Mouse (Mus musculus) T-helper 2 cell (primary cell): ENCODE measurements at regions not wholly inside any gene's neighbourhood (a gene's known extent, or its start where the extent isn't known, plus 50 kb on each side); places are given as distances from the start of the nearest gene placed in this dataset.

ENCODE experiments used
- in situ Hi-C: fragments of 300-600 bp; cut with MboI, MseI; formaldehyde crosslinking; loops from one replicate; pipeline ENCODE4 v1.15.1; 2025; ENCODE audit warnings: high pct_unique_total_duplicates

DNA sequence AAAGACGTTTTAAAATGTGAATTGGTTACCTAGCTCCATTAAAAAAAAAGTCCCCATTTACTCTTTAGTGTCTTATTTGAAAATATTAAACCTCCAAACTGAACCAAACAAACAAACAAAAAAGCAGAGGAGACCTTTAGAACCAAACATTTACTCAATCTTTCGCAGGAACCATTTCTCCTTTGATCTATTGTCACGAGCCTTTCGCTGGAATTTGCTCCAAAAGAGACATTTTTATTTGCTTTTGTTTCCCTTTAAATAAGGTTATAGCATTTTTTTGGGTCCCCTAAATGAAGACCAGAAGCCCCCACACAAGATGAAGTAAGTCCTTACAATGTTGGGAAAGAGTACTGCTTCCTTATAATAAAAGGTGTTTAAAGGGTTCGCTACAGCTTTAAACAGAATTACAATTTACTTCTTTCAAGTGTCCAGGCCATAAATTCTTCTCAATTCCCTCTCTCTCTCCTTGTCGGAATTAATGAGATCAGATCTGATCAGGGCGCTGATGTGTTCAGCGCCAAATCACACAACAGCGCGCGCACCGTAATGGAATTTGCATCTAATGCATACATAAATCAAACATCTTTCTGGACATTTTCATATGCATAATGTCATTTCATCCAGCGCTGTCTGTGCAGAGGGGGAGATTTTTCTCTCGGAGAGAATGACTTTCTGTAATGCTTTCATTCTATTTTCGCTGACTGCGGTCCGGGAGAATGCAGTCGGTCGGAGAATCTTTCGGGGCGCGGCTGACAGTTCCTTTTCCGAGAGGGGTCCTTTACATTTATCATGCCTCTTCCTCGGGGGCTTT is 469.2 kb downstream of the Vrk1 start:
- in situ Hi-C loops, result no loop called here

DNA sequence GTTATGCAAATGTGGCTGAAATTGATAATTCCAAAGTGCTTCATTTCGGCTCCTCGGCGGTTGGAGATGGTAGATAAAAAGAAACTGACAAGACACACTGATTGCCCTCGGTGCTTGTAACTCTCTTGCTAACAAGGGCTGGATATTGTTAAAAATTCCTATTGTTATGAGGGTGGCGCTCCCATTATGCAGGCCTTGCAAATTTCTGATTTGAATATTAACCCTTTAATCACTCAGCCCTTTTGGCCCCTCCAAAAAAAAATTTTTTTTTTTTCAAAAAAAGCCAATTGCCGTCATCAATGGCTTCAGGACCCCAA is 469.8 kb downstream of the Vrk1 start:
- in situ Hi-C loops, result no loop called here

DNA sequence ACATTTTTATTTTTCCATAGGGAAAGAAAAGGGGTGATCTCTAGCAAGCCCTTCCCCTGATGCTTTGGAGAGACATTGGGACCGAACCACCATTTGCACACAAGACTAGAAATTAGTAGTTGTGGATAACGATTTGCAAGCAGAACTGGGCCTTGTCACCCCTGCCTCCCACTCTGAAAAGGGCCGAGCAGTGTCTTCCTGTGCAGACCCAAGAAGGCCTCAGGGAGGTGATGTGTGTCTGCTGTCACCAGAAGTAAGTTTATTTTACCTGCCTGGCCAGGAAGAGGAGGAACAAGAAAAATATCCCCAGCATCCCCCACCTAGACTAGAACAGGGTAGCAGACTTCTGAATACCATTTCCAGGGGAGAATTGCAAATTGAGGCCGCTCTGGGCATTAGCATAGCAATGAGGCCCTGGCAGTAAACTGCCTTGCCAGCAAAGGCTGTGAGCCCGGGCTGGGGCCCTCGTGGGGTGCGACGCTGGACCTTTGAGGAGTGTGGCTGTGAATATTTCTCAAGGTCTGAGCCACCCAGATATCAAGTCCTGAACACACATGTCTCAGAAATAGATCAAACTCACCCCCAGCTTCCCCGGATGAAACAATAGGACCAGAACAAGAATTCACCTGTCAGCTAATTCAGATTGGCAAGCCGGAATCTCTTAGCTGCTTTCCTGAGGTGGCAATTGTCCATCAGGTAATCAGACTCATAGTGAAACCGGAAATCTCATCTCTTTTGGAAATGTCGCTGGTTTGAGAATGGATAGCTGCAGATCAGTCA is 470.4 kb downstream of the Vrk1 start:
- in situ Hi-C loops, result no loop called here

DNA sequence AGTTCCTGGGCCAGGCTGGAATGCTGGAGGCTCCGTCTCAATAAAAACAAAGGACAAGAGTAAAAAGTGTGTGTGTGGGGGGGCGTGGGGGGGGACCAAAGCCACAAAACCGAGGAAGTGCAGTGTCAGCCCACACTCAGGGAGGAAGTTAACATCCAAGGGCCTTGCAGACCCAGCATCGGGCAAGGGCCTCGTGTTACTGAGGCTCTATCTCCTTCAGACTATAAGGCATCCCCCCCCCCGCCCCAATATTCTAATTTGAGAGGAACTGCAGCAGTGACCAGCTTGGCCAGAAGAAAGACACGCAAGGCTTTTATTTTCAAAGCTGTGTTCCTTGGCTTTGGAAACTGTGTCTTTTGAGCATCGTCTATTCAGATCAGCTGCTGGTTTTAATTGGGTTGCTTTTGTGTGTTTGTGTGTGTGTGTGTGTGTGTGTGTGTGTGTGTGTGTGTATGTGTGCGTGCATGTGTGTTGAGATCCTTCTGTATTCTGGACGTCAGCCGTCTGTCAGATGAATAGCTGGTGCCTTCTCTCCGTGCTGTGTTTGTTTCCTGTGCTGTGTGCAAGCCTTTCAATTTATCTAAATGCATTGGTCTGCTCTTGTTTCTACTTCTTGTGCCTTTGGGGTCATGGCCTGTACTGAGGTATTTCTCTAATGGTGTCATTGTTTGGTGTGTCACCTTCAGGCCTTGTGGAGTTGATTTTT is 491.7 kb downstream of the Vrk1 start:
- in situ Hi-C loops, result no loop called here

DNA sequence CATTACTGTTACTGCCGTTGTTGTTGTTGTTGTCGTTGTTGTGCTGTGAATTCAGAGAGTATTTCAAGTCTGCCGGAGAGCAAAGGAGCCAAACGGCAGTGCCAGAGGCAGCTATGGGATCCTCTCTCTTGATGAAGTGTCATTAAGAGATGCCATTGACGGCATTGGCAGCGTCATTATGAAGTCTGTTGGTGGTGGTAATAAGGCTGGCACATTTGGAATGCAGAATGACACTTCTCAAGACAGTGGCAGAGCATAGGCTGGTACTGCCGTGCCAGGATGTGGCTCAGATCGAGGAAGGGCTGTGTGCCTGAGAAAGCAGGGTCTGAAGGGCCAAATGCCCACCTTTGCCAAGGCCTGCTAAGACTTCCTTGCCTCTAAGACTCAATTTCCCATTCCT is 494.3 kb downstream of the Vrk1 start:
- in situ Hi-C loops, result no loop called here

DNA sequence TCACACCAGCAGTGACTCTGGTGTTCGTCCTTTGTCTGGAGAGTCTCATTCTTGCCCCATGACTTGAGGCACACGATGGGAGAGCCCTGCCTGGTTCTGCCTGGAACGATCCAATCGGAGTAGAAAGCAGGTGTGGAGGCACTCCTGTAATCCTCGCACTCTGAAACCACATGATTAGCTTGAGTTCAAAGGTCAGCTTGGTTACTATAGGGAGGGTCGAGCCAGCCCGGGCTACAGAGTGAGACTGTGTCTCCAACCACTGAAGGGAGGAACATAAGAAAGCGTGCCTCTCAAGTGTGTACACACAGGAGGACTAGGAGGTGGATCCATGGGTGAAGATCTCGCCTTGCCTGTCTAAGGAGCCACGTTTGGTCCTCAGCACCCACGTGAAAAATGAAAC is 504.0 kb downstream of the Vrk1 start:
- in situ Hi-C loops, result no loop called here

DNA sequence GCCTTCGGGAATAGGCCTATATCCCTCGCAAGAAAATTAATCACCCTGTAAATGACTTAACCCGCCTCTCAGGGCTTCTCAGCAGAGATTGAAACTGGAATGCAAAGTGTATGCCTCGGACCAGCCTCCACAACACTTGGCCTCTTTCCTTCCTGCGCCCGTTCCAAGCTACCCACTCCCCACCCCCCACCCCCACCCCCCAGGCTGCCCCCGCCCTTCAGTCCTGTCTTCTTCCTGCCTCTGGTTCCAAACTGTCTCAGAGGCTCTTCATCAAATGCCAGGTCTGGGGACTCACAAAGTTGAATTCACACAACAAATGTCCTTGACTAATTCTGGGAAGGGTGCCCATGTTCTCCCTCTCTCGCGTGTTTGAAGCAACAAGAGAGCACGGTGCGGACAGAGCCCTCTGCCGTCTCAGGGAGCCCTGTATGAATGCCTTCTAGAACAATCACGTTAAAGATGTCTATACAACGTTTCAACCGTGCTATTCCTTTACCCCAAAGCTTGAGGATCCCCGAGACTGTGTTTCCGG is 505.3 kb downstream of the Vrk1 start:
- in situ Hi-C loops, result no loop called here

DNA sequence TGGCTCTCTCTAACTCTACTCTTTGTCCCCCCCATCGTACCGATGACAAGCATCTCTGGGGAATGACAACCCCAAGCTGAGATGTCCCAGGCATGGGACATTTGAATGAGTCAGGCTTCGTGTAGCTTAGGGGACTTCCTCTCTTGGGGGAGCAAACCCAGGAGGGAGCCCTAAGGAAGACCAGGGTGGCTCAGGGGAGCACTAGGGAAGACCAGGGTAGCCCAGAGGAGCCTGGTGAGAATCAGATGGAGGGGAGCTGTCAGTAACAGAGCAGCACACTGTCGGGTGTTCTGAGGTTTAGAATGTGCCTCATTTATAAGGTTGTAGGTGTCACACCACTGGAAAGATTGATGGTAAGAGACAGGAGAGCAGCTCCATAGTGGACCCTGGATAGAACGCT is 509.1 kb downstream of the Vrk1 start:
- in situ Hi-C loops, result no loop called here

DNA sequence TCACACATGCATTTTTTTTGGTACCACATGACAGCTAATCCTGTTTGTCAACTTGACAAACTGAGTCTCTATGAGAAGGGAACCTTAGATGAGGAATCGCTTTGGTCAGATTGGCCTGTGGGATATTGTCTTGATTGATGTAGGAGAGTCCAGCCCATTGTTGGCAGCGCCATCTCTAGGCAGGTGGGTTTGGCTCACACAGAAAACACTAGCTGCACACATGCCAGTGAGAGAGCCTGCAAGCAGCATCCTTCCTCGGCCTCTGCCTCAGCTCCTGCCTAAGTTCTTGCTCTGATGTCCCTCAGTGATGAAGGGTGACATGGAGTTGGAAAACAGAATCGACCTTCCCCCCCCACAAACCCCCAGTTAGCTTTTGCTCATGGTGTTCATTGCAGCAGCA is 514.4 kb downstream of the Vrk1 start:
- in situ Hi-C loops, result no loop called here

DNA sequence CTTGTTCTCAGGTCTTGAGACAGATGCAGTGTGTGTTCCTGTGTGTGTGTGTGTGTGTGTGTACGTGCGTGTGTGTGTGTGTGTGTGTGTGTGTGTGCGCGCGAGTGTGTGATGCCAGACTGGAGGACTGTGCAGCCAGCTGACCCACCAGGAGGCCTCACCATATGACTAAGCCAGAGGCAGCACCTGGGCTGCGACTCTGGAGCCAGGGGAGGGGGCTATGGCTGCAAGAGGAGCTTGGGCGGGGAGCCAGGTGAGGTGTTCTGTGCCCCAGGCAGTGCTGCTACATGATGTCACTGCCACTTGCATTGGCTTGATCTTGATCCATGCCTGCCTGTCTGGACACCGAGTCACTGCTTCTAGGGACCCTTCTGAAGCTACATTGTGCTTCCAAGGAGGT is 517.1 kb downstream of the Vrk1 start:
- in situ Hi-C loops, result no loop called here

DNA sequence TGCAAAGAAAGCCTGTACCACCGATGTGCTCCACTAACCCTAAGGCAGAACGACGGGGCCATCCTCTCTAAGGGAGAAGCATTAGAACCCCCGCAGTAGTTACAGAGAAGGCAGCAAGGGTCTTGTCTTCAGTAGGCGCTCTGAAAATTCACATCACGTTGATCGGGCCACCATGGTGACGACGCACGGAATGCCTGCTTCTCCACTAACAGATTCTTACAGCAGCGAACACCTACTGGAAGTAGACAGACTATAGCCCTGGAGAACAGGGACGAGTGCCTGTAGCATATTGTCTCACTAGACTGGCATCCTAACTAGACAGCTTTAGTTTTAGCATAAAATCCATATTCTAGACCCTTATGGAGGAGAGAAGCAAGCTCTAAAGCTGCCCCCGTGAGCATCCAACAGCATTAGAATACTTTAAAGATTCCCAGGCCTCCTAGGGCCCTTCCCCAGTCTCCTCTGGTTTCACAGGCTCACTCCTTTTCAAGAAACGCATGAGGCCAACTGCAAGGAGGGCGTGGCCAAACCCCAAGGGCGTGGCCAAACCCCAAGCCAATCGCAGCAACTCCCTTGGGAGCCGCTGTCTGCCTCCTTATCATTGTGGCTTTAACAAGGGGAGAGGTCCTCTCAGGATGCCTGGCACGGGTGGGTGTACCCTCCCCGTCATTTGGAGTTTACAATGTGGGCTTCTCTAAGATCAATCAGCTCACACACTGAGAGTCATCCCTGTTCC is 517.8 kb downstream of the Vrk1 start:
- in situ Hi-C loops, result no loop called here

DNA sequence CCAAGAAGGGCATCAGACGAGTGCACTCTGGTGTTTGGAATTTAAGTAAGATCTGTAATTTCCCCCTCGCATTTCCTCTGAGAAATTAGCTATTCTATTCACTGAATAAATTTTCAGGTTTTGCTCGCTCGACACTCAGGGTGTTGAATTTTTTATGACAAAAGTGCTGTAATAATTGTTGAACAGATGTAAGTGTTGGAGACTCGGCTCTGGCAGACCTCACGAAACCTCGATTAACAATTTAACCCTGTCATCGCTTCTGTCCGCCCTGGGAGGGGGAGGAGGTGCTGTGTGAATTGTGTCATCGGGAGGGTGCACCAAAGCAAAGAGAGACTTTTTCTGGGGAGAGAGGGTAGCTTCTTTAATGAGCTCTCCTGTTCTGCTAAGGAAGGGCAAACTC is 518.5 kb downstream of the Vrk1 start:
- in situ Hi-C loops, result no loop called here

DNA sequence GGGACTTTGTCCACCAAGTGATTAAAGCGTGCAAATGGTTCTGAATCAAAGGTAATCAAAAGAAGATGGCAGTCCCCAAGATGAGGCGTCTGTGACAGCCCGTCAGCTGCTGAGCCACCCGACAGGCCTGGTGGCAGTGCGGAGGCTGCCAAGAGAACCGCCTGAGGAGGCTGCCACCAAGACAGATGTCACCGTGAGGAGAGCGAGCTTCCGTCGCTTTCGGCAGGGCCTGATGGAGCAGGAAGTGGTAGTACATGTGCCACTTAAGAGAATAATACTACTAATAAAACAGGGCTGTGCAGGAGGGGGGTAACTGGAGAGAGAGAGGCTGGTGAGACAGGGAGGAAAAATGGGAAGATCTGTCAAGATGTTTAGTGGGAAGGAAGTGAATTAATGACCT is 519.1 kb downstream of the Vrk1 start:
- in situ Hi-C loops, result no loop called here

DNA sequence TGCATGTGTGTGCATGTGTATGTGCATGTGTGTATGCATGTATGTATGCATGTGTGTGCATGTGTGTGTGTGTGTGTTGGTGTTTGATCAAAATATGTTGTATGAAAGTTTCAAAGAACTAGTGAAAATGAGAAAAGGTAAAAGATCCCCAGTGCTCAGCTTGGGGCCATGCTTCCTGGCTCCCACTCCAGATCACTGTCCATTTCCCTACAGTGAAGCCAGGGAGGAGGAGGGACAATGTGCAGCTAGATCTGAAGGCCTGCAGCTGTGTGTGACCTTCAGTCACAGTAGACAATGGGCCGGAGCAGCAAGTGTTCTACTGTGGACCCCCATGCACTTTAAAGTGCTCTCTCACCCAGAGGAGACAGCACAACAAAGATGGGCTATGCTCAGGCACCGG is 525.1 kb downstream of the Vrk1 start:
- in situ Hi-C loops, result no loop called here

DNA sequence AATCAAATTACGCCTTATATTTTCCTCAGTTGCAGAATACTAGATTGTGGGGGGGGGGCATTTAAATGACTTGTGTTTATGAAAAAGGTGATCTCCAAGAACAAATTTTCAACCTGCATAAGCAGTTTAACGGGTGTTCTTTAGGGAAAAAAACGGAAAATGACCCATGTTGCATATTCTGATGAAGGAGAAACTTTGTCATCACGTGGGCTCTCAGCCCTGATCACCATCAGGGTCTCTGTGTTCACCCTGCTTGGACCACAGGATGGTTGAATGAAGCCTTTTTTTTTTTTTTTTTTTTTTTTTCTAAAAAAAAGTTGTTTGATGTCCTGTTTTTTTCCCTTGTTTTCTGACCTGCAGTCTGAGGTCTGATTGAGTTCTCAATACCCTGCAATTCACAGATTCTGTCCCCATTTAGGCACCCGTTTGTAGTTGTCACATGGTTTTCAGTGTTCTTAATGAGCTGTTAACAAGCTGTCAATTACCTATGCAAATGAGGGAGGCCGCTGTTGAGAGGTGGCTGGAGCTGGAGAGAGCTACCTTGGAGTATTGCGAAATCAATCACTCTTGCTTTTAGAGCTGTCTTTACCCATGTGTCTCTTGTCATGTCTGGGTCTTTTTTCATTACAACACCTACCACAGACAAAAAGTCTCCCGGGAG is 525.7 kb downstream of the Vrk1 start:
- in situ Hi-C loops, result no loop called here

DNA sequence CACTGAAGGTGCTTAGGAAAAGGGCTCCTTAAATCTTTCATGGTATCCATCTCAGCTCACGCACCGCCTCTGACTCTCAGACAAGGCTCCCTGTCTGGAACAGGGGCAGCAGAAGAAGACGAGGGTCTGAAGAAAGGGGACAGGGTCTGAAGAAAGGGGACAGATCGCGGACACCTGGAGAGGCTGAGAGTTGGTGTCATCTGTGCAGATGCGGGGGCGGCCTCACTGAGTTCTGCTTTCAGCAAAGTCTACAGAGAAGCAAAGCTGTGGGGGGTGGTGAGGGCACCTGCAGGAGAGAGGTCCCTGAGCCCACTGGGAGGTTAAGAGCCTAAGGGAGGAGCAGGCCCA is 526.2 kb downstream of the Vrk1 start:
- in situ Hi-C loops, result no loop called here

DNA sequence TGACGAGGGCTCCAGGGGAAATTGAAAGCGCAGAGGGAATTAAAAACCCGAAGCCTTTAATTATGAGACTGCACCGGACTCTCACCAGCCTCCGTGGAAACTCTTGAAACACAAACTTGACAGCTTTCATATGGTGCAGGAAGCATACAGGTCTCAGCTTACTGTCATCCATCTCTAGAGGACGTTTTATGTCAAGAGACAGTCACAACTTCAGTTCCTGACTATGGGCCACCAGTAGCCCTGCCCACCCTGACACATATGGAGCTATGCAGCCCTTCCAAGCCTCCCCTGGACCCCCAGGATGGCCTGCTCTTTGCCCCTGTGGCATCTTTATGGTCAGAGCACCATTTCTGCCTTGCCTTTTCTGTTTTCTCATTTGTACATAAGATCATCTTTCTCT is 530.0 kb downstream of the Vrk1 start:
- in situ Hi-C loops, result no loop called here

DNA sequence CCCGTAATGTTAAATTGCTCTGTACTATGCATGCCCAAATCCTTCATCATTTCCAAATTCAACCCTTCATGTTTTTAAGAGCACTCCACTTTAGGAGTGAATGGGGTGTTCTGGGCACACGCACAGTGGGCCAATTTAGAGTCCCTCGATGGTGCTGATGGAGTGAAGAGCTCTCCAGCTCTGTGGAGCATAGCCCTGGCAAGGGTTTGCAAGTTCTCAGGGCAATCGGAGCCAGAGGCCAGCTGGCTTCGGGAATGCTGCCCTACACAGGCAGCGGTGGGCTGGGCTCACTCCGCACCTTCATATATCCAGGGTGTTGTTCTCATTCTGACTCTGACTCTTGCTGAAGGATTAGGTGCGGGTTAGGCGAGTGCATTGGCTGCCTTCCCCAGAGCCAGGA is 549.5 kb downstream of the Vrk1 start:
- in situ Hi-C loops, result loop anchor here (25.0 kb wide), 1 partner anchor 1903 kb away; no protein-coding TSS in a partner anchor

DNA sequence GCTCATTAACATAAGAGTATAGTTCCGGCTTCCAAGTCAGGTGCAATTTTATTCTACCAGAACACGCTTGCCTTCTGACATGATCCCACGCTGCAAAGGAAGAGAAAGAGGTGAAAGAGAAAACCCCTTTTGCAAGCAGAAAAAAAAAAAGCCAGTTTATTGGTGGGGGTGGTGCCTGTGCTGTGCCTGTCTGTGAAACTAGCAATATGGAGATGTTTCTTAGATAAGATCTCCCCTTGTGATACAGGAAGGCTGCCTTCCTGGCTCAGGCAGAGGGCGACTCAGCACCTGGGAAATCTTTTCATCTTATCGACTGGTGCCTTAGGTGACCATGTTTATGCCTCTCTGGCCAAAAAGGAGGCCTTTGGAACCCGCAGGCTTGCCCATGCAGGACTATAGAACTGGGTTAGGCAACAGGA is 555.2 kb downstream of the Vrk1 start:
- in situ Hi-C loops, result loop anchor here (25.0 kb wide), 1 partner anchor 1897 kb away; no protein-coding TSS in a partner anchor

DNA sequence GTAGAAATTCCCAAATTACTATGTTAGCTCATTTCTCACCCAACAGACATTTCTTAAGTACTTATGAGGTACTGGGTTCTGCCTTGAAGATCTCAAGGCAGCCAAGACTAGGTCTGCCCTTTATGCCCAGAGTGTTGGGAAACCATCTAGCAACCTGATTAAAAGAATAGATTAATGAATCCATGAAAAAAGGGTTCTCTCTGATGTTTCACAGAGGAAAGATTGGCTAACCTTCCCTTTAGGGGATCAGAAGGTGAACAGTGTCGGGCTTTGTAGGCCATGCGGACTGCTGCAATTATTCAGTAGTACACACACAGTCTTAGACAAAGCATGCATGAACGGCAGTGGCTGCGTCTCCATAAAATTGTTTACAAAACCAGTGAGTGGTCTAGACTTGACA is 556.3 kb downstream of the Vrk1 start:
- in situ Hi-C loops, result loop anchor here (25.0 kb wide), 1 partner anchor 1896 kb away; no protein-coding TSS in a partner anchor

DNA sequence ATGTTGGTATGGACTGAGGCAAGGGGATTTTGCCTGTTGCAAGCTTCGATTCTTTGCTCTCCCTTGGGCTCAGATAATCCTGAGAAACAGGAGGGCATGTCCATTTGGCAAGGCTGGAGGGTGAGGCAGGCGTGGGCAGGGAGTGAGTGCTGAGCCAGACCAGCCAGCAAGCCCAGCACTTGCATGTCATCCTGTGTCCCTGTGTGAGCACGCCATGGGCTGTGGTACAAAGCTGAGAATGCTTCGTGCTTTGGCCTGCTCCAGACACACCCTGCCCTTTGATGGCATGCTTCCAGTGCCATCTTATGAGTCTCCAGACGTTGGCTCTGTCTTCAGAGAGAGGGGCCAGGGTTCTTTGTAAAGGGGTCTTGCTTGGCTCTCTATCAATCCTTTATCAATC is 557.1 kb downstream of the Vrk1 start:
- in situ Hi-C loops, result loop anchor here (25.0 kb wide), 1 partner anchor 1895 kb away; no protein-coding TSS in a partner anchor
